Mouse (Mus musculus) brain, embryonic 14.5 days (tissue): ENCODE data around the gene Rbm26.

ENCODE experiments used
- CTCF ChIP-seq: fragments of 200-500 bp; IDR thresholded peaks from 2 replicates; pipeline ENCODE4 v1.5.1; 2012; ENCODE audit warnings: inconsistent platforms, mild to moderate bottlenecking, moderate library complexity, borderline replicate concordance; ENCODE audit not compliant: insufficient read depth, insufficient read length; ENCODE audit errors: extremely low read depth
- POLR2A ChIP-seq: fragments of 200-500 bp; IDR thresholded peaks from 2 replicates; pipeline ENCODE4 v1.6.1; 2012; ENCODE audit warnings: mild to moderate bottlenecking, inconsistent platforms, borderline replicate concordance; ENCODE audit not compliant: poor library complexity, insufficient read depth, insufficient read length, severe bottlenecking; ENCODE audit errors: extremely low read depth

- TF ChIP-seq CTCF: no peak
- TF ChIP-seq POLR2A: no peak
Observed at GRCm38 (mm10) chr14:105115402-105115801, 61.7 kb downstream of the Rbm26 start.
